Mouse (Mus musculus) ES-CJ7 (cell line): ENCODE data around the gene Hist1h3d.
"Not testable (repeated sequence)": the region's sequence is repeated elsewhere in the genome, so short reads cannot be mapped to it uniquely, and the experiment has no call there.

Experiments used
- DNase-seq: peaks from one replicate; pipeline ENCODE4 v3.0.0; 2011; ENCODE audit warnings: low read depth, low spot score

The Hist1h3d gene

GRCm38 (mm10) chr13:23575271-23575851 is at the start of gene Hist1h3d:
Gene Hist1h3d (plus strand): TSS chr13:23575763.
- peak; percentile 91 for DNase-seq

GRCm38 (mm10) chr13:23525901-23526300 is 49.7 kb upstream of the Hist1h3d start:
- DNase-seq: peak; percentile 79

- peak; percentile 90 for DNase-seq
Measured at GRCm38 (mm10) chr13:23526312-23526711, 49.3 kb upstream of the Hist1h3d start.

GRCm38 (mm10) chr13:23529005-23529404 is 46.6 kb upstream of the Hist1h3d start:
- DNase-seq: no peak

GRCm38 (mm10) chr13:23529480-23530165 is 45.9 kb upstream of the Hist1h3d start:
- DNase-seq: no peak

GRCm38 (mm10) chr13:23530181-23530900 is 45.2 kb upstream of the Hist1h3d start:
- DNase-seq: peak; percentile 69

GRCm38 (mm10) chr13:23530901-23531875 is 44.4 kb upstream of the Hist1h3d start, which contains the start of gene Hist1h4h:
Gene Hist1h4h (plus strand): TSS chr13:23531050.
- peak; percentile 98 for DNase-seq

GRCm38 (mm10) chr13:23532262-23533075 is 43.1 kb upstream of the Hist1h3d start:
- peak; percentile 56 for DNase-seq

- DNase-seq: peak; percentile 95
Measured at GRCm38 (mm10) chr13:23533560-23534367, 41.8 kb upstream of the Hist1h3d start, which contains the start of gene Hist1h2af. Gene Hist1h2af (plus strand): TSS chr13:23533906.

- peak; percentile 83 for DNase-seq
Measured at GRCm38 (mm10) chr13:23534368-23535131, 41.0 kb upstream of the Hist1h3d start.

- DNase-seq: peak; percentile 100
Measured at GRCm38 (mm10) chr13:23535137-23536075, 40.2 kb upstream of the Hist1h3d start, which contains the start of gene Hist1h3g. Gene Hist1h3g (plus strand): TSS chr13:23535422.

GRCm38 (mm10) chr13:23536076-23536822 is 39.3 kb upstream of the Hist1h3d start:
- peak; percentile 73 for DNase-seq

GRCm38 (mm10) chr13:23537006-23537710 is 38.4 kb upstream of the Hist1h3d start:
- DNase-seq: peak; percentile 17

GRCm38 (mm10) chr13:23538249-23538648 is 37.3 kb upstream of the Hist1h3d start:
- peak; percentile 11 for DNase-seq

GRCm38 (mm10) chr13:23539821-23540220 is 35.7 kb upstream of the Hist1h3d start:
- DNase-seq: not testable (repeated sequence)

- DNase-seq: no peak
Measured at GRCm38 (mm10) chr13:23541497-23541896, 34.1 kb upstream of the Hist1h3d start.
